Mouse (Mus musculus) cerebellum, adult 11 months (tissue): Measurements from ENCODE around the gene H1f0.
"Not testable (repeated sequence)": the region's sequence is repeated elsewhere in the genome, so short reads cannot be mapped to it uniquely, and the experiment has no call there.

Experiments
- DNase-seq: peaks from one replicate; pipeline ENCODE4 v3.0.0; 2022

Gene H1f0

GRCm38 (mm10) chr15:79005581-79005980 lies 22.7 kb upstream of the H1f0 start:
- DNase-seq, result no peak

GRCm38 (mm10) chr15:79006638-79007037 lies 21.6 kb upstream of the H1f0 start:
- no peak for DNase-seq

- no peak for DNase-seq
Measured at GRCm38 (mm10) chr15:79007059-79007458, 21.2 kb upstream of the H1f0 start.

- DNase-seq, result not testable (repeated sequence)
Measured at GRCm38 (mm10) chr15:79007836-79008235, 20.4 kb upstream of the H1f0 start.

- DNase-seq, result no peak
Measured at GRCm38 (mm10) chr15:79009734-79010133, 18.5 kb upstream of the H1f0 start.

- no peak for DNase-seq
Measured at GRCm38 (mm10) chr15:79011550-79011949, 16.7 kb upstream of the H1f0 start.

GRCm38 (mm10) chr15:79013382-79013781 lies 14.9 kb upstream of the H1f0 start:
- DNase-seq, result no peak

- no peak for DNase-seq
Measured at GRCm38 (mm10) chr15:79018191-79018590, 10.1 kb upstream of the H1f0 start.

- DNase-seq, result no peak
Measured at GRCm38 (mm10) chr15:79018886-79019285, 9.4 kb upstream of the H1f0 start.

GRCm38 (mm10) chr15:79022671-79023230 lies 5.5 kb upstream of the H1f0 start:
- no peak for DNase-seq

GRCm38 (mm10) chr15:79023366-79023765 lies 4.9 kb upstream of the H1f0 start:
- DNase-seq, result no peak

- DNase-seq, result no peak
Measured at GRCm38 (mm10) chr15:79025687-79026308, 2.5 kb upstream of the H1f0 start.

- no peak for DNase-seq
Measured at GRCm38 (mm10) chr15:79026511-79027290, 1.5 kb upstream of the H1f0 start.

- peak; percentile 59 for DNase-seq
Measured at GRCm38 (mm10) chr15:79027291-79028205, 702 bp upstream of the H1f0 start.

- no peak for DNase-seq
Measured at GRCm38 (mm10) chr15:79028823-79029484, 704 bp downstream of the H1f0 start.

GRCm38 (mm10) chr15:79029519-79030241 lies 1.4 kb downstream of the H1f0 start:
- no peak for DNase-seq

- DNase-seq, result peak; percentile 85
Measured at GRCm38 (mm10) chr15:79030551-79031435, 2.5 kb downstream of the H1f0 start.

GRCm38 (mm10) chr15:79031908-79032307 lies 3.7 kb downstream of the H1f0 start:
- not testable (repeated sequence) for DNase-seq

GRCm38 (mm10) chr15:79037913-79038328 lies 9.7 kb downstream of the H1f0 start:
- DNase-seq, result peak; percentile 72

- DNase-seq, result no peak
Measured at GRCm38 (mm10) chr15:79038331-79038730, 10.1 kb downstream of the H1f0 start.

GRCm38 (mm10) chr15:79038853-79039252 lies 10.6 kb downstream of the H1f0 start:
- DNase-seq, result peak; percentile 59
